Mouse (Mus musculus) neural tube, embryonic 12.5 days (tissue): ENCODE results near the gene Zfp553. TPM values are rescaled to one million over a fixed set of nuclear protein-coding genes. Genes with fewer than 3 reads are reported as not detected.

ENCODE experiments used
- ATAC-seq: fragments of 200-750 bp; cut with Nextera tagmentation; 2 replicates; pipeline ENCODE4 v1.8.0; 2017; ENCODE audit warnings: low read depth, mild to moderate bottlenecking, moderate TSS enrichment, moderate library complexity; ENCODE audit not compliant: low FRiP score
- H3K27ac ChIP-seq: fragments of 300-500 bp; sonication (generic); 2 replicates; pipeline ENCODE4 v1.5.1; 2016
- H3K27me3 ChIP-seq: fragments of 300-500 bp; sonication (generic); replicated peaks from 2 replicates; pipeline ENCODE4 v1.6.1; 2016; ENCODE audit warnings: mild to moderate bottlenecking
- H3K36me3 ChIP-seq: fragments of 300-500 bp; sonication (generic); 2 replicates; pipeline ENCODE4 v1.6.1; 2016; ENCODE audit warnings: mild to moderate bottlenecking
- H3K4me1 ChIP-seq: fragments of 300-500 bp; sonication (generic); 2 replicates; pipeline ENCODE4 v1.6.1; 2016
- H3K4me2 ChIP-seq: fragments of 300-500 bp; sonication (generic); replicated peaks from 2 replicates; pipeline ENCODE4 v1.6.1; 2016; ENCODE audit warnings: mild to moderate bottlenecking
- H3K4me3 ChIP-seq: fragments of 300-500 bp; sonication (generic); 2 replicates; pipeline ENCODE4 v1.5.1; 2016
- H3K9ac ChIP-seq: fragments of 300-500 bp; sonication (generic); 2 replicates; pipeline ENCODE4 v1.6.1; 2016; ENCODE audit warnings: mild to moderate bottlenecking
- H3K9me3 ChIP-seq: fragments of 300-500 bp; sonication (generic); 2 replicates; pipeline ENCODE4 v1.6.1; 2016; ENCODE audit warnings: mild to moderate bottlenecking
- WGBS: fragments of 180-500 bp; shearing (Covaris S2); methylation state at CpG from one replicate; pipeline ENCODE4 v1.1.7; 2016; 5-methylcytosine and 5-hydroxymethylcytosine counted together
- polyA plus RNA-seq: library from polyadenylated mRNA; unstranded; fragments of >200 nt; fragmentation: Nextera tagmentation; extraction: Ambion mirVana; gene quantifications from 2 replicates; pipeline ENCODE4 v1.2.1, GENCODE M21; 2016

The Zfp553 gene
- polyA plus RNA-seq, 1 experiment from 2014 or later, result 68.9 TPM

DNA sequence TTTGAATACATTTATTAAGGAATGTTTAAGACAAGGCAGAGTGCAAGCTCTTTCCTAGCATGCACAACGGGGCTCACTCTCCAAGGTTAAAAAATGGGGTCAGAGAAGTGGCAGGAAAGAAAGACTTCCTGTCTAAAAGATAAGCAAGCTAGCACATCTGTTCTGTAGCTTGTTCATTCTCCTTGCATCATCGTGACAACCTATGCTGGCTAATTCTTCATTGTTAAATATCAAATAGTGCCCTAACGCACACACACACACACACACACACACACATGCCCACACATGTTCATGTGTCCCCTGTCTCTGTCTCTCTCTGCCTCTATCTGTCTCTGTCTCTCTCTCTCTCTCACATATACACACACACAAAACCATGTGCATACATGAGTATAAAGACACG is 48.3 kb downstream of the Zfp553 start:
- Histone ChIP-seq H3K27me3 (no peaks in the 10 kb centered on the region), H3K9ac (no peak overlapping the region), H3K9me3 (no peaks in the 10 kb centered on the region), H3K27ac (no peak overlapping the region), H3K36me3 (no peaks in the 10 kb centered on the region), H3K4me2 (no peak overlapping the region), H3K4me1 (no peaks in the 10 kb centered on the region), H3K4me3 (no peak overlapping the region)
- ATAC-seq, result no peak
- WGBS, result 79% methylated on average over 4 of the region's 4 CpGs

DNA sequence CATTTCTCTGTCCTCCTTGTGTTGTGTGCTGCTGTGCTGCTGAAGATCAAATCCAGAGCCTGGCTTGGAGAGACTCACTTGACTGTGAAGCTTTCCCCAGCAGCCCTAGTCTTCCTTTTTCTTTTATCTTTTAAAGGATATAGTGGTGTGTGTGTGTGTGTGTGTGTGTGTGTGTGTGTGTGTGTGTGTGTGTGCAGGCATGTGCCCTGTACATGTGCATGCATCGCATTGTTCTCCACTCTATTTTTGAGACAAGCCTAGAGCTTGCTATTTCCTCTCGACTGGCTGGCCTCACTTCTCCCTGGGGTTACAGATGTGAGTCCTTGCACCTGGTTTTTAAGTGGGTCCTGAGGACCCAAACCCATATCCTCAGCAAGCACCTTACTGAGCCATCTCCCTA is 49.3 kb downstream of the Zfp553 start:
- no peaks in the 10 kb centered on the region for H3K4me1 ChIP-seq
- no peak overlapping the region for H3K27ac ChIP-seq
- no peak for ATAC-seq
- 92% methylated on average over 2 of the region's 2 CpGs for WGBS
- no peaks in the 10 kb centered on the region for H3K9me3 ChIP-seq
- H3K9ac ChIP-seq, result no peak overlapping the region
- H3K4me2 ChIP-seq, result no peak overlapping the region
- H3K36me3 ChIP-seq, result no peaks in the 10 kb centered on the region
- H3K27me3 ChIP-seq, result no peaks in the 10 kb centered on the region
- no peak overlapping the region for H3K4me3 ChIP-seq

DNA sequence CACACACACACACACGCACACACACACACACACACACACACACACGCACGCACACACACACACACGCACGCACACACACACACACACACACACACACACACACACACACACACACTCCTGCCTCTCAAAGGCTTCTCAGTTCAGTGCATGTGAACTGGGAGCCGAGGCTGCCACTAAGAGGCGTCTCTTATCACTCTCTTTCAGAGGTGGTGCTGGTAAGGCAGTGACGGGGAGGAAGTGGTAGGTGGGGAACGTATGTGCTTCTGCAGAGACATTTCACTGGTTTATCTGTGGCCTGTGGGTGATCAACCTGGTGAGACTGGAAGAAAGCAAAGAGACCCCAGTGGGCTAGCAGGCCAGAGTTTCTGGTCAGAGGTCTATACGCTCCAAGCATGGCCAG is 52.3 kb downstream of the Zfp553 start:
- Histone ChIP-seq H3K9ac (no peak overlapping the region), H3K27me3 (no peaks in the 10 kb centered on the region), H3K36me3 (no peaks in the 10 kb centered on the region), H3K4me3 (no peak overlapping the region), H3K4me1 (no peaks in the 10 kb centered on the region), H3K4me2 (no peak overlapping the region), H3K9me3 (peaks cover 10% of the 10 kb centered on the region), H3K27ac (no peak overlapping the region)
- 68% methylated on average over 10 of the region's 10 CpGs for whole genome bisulfite sequencing
- no peak for ATAC-seq

Other genes starting within 250 kb of the Zfp553 start
- gene Mvp, start 218.4 kb upstream of the Zfp553 start, polyA plus RNA-seq, result 5.9 and 6.6 TPM in 2 replicates
- gene Pagr1b, start 216.6 kb upstream of the Zfp553 start, polyA plus RNA-seq, result not detected in 2 replicates
- gene Pagr1a, start 215.7 kb upstream of the Zfp553 start, polyA plus RNA-seq, result 63.1 and 80.4 TPM in 2 replicates
- 46.4 and 66.2 TPM in 2 replicates for gene Gm42742, start 212.0 kb upstream of the Zfp553 start, polyA plus RNA-seq
- gene Prrt2, start 211.8 kb upstream of the Zfp553 start, polyA plus RNA-seq, result 5.3 and 6.2 TPM in 2 replicates
- gene Maz, start 206.0 kb upstream of the Zfp553 start, polyA plus RNA-seq, result 134 TPM in 2 replicates
- gene Kif22, start 190.6 kb upstream of the Zfp553 start, polyA plus RNA-seq, result 90.8 and 93.0 TPM in 2 replicates
- not detected in 2 replicates for gene Zg16, start 145.7 kb upstream of the Zfp553 start, polyA plus RNA-seq
- 0.88 and 1.2 TPM in 2 replicates for gene AI467606, start 141.7 kb upstream of the Zfp553 start, polyA plus RNA-seq
- 1.2 and 2.1 TPM in 2 replicates for gene Qprt, start 110.8 kb upstream of the Zfp553 start, polyA plus RNA-seq
- gene Spn, start 95.2 kb upstream of the Zfp553 start, polyA plus RNA-seq, result 0.15 and 0.34 TPM in 2 replicates
- 86.4 and 97.3 TPM in 2 replicates for gene Cd2bp2, start 37.0 kb upstream of the Zfp553 start, polyA plus RNA-seq
- 43.4 and 45.6 TPM in 2 replicates for gene Tbc1d10b, start 24.6 kb upstream of the Zfp553 start, polyA plus RNA-seq
- gene Mylpf, start 24.2 kb upstream of the Zfp553 start, polyA plus RNA-seq, result 54.2 and 72.8 TPM in 2 replicates
- 30.1 and 32.8 TPM in 2 replicates for gene Sept1, start 69 bp downstream of the Zfp553 start, polyA plus RNA-seq
- gene Zfp771, start 11.2 kb downstream of the Zfp553 start, polyA plus RNA-seq, result 58.1 and 61.9 TPM in 2 replicates
- gene Dctpp1, start 27.6 kb downstream of the Zfp553 start, polyA plus RNA-seq, result 130 and 144 TPM in 2 replicates
- 65.2 and 73.1 TPM in 2 replicates for gene Sephs2, start 41.0 kb downstream of the Zfp553 start, polyA plus RNA-seq
- gene Itgal, start 63.2 kb downstream of the Zfp553 start, polyA plus RNA-seq, result 1.3 and 2.0 TPM in 2 replicates
- gene Zfp768, start 112.5 kb downstream of the Zfp553 start, polyA plus RNA-seq, result 20.8 and 21.3 TPM in 2 replicates
- gene Zfp747, start 143.0 kb downstream of the Zfp553 start, polyA plus RNA-seq, result 7.2 and 8.3 TPM in 2 replicates
- 5.3 TPM in 2 replicates for gene 9130019O22Rik, start 154.1 kb downstream of the Zfp553 start, polyA plus RNA-seq
- 6.4 and 7.8 TPM in 2 replicates for gene E430018J23Rik, start 160.6 kb downstream of the Zfp553 start, polyA plus RNA-seq
- 5.7 and 6.8 TPM in 2 replicates for gene Zfp764, start 173.8 kb downstream of the Zfp553 start, polyA plus RNA-seq
- 31.4 and 36.0 TPM in 2 replicates for gene Zfp688, start 189.0 kb downstream of the Zfp553 start, polyA plus RNA-seq
- 17.4 and 20.3 TPM in 2 replicates for gene Zfp689, start 216.1 kb downstream of the Zfp553 start, polyA plus RNA-seq
- gene Prr14, start 226.6 kb downstream of the Zfp553 start, polyA plus RNA-seq, result 56.1 and 63.5 TPM in 2 replicates
- 13.1 and 16.9 TPM in 2 replicates for gene Fbrs, start 246.1 kb downstream of the Zfp553 start, polyA plus RNA-seq